Mouse (Mus musculus) heart, embryonic 14.5 days (tissue): Measurements from ENCODE around the gene Fryl. TPM values are rescaled to one million over a fixed set of nuclear protein-coding genes. Genes with fewer than 3 reads are reported as not detected.
A peak's percentile ranks its signal among the peaks of the same experiment; 100 is the strongest.

Experiments used
- ATAC-seq: fragments of 200-750 bp; cut with Nextera tagmentation; 2 replicates; pipeline ENCODE4 v1.8.0; 2017; ENCODE audit warnings: low read depth, moderate TSS enrichment; ENCODE audit not compliant: insufficient number of reproducible peaks, insufficient read depth, low FRiP score
- H3K27ac ChIP-seq, 2 experiments: fragments of 200-500 bp in 1 of 2; fragments of 300-500 bp in 1 of 2; sonication (generic) in 1 of 2; replicated peaks in 1 of 2; 2 replicates each; pipeline ENCODE4 v1.5.1; 2012 to 2014; ENCODE audit warnings: low read depth in 2 of 2, low read length in 2 of 2, control low read depth in 1 of 2, mild to moderate bottlenecking in 1 of 2, mixed read lengths in 1 of 2; ENCODE audit not compliant: control insufficient read depth in 1 of 2, insufficient read depth in 1 of 2
- H3K27me3 ChIP-seq: fragments of 300-500 bp; sonication (generic); 2 replicates; pipeline ENCODE4 v1.6.1; 2014; ENCODE audit warnings: mild to moderate bottlenecking, low read length, control low read depth; ENCODE audit not compliant: control insufficient read depth, insufficient read depth
- H3K36me3 ChIP-seq: fragments of 300-500 bp; sonication (generic); 2 replicates; pipeline ENCODE4 v1.6.1; 2014; ENCODE audit warnings: mild to moderate bottlenecking, control low read depth, low read length, mixed read lengths; ENCODE audit not compliant: control insufficient read depth, insufficient read depth
- H3K4me1 ChIP-seq, 2 experiments: fragments of 200-500 bp in 1 of 2; fragments of 300-500 bp in 1 of 2; sonication (generic) in 1 of 2; 2 replicates each; pipeline ENCODE4 v1.6.1; 2012 to 2014; ENCODE audit warnings: low read length in 2 of 2, control low read depth in 1 of 2, mixed read lengths in 1 of 2; ENCODE audit not compliant: control insufficient read depth in 2 of 2, insufficient read depth in 2 of 2
- H3K4me2 ChIP-seq: fragments of 300-500 bp; sonication (generic); 2 replicates; pipeline ENCODE4 v1.6.1; 2014; ENCODE audit warnings: mild to moderate bottlenecking, low read length
- H3K4me3 ChIP-seq, 2 experiments: fragments of 200-500 bp in 1 of 2; fragments of 300-500 bp in 1 of 2; sonication (generic) in 1 of 2; 2 replicates each; pipeline ENCODE4 v1.5.1; 2012 to 2014; ENCODE audit warnings: low read length in 2 of 2, mild to moderate bottlenecking in 2 of 2, control low read depth in 1 of 2, low read depth in 1 of 2, moderate library complexity in 1 of 2; ENCODE audit not compliant: control insufficient read depth in 1 of 2, insufficient read depth in 1 of 2
- H3K9ac ChIP-seq: fragments of 300-500 bp; sonication (generic); 2 replicates; pipeline ENCODE4 v1.6.1; 2014; ENCODE audit warnings: mild to moderate bottlenecking, low read length
- H3K9me3 ChIP-seq: fragments of 300-500 bp; sonication (generic); 2 replicates; pipeline ENCODE4 v1.6.1; 2016; ENCODE audit warnings: low read length, control low read depth; ENCODE audit not compliant: control insufficient read depth
- WGBS: fragments of 180-500 bp; shearing (Covaris S2); extraction: QIAGEN DNeasy Blood & Tissue Kit; methylation state at CpG from one replicate; pipeline ENCODE4 v1.1.7; 2014; 5-methylcytosine and 5-hydroxymethylcytosine counted together
- polyA plus RNA-seq: library from polyadenylated mRNA; unstranded; fragments of >200 nt; fragmentation: Nextera tagmentation; extraction: Ambion mirVana; gene quantifications from 2 replicates; pipeline ENCODE4 v1.2.1, GENCODE M21; 2014

Fryl gene
- polyA plus RNA-seq, 1 experiment from 2014 or later, result 35.0 TPM

DNA sequence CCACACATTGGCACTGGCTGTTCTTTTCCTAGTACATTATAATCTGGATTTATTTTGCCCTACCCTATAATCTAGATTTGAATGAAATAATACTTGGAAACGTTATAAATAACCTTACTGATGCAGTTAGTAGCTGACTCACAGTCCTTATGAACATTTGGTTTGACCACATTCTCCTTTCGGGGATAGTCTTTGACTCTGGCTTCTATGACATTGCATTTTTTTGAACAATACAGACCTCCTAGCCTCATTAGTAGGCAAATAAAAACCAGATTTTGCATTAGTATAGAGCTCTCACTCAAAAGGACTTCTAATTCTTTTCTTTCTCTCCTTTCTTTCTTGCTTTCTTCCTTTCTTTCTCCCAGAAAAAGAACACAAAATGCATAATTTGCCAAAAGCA is 33.5 kb upstream of the Fryl start:
- Histone ChIP-seq H3K4me2 (no peak overlapping the region), H3K9ac (no peak overlapping the region), H3K4me3 (no peak overlapping the region), H3K27ac (no peak overlapping the region), H3K27me3 (no peaks in the 10 kb centered on the region), H3K36me3 (peaks cover 5% of the 10 kb centered on the region), H3K9me3 (no peaks in the 10 kb centered on the region), H3K4me1 (peaks cover 0 to 9% of the 10 kb centered on the region in 2 experiments; a peak in 3 of 4 replicates)
- ATAC-seq, result no peak
- WGBS, result 58% methylated on average over 2 of the region's 2 CpGs

- Histone ChIP-seq H3K4me3 (no peak overlapping the region), H3K9me3 (no peaks in the 10 kb centered on the region), H3K27ac (no peak overlapping the region), H3K36me3 (no peaks in the 10 kb centered on the region), H3K4me1 (no peaks in the 10 kb centered on the region), H3K4me2 (no peak overlapping the region), H3K27me3 (no peaks in the 10 kb centered on the region), H3K9ac (no peak overlapping the region)
- WGBS, result 72% methylated on average over 5 of the region's 5 CpGs
- ATAC-seq, result no peak
Measured at GRCm38 (mm10) chr5:73286603-73287002, 30.2 kb upstream of the Fryl start.

DNA sequence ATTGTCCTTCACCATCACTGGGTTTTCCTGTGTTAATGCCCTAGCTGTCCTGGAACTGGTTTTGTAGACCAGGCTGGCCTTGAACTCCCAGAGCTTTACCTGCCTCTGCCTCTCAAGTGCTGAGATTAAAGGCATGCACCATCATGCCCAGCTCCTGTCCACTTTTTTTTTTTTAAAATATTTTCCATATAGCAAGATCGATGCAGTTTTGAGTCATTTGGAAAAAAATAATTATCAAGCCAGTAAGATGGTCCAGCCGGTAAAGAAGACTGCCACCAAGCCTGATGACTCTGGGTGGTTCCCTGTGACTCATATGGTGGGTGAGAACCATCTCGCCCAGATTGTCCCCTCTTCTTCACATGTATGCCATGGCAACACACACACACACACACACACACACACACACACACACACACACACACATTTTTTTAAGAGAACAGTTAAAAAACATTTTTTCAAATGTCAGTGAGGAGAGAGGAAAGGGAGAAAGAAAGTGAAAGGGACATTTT is 29.1 kb upstream of the Fryl start:
- Histone ChIP-seq H3K4me3 (no peak overlapping the region), H3K27me3 (no peaks in the 10 kb centered on the region), H3K4me2 (no peak overlapping the region), H3K27ac (no peak overlapping the region), H3K9ac (no peak overlapping the region), H3K36me3 (no peaks in the 10 kb centered on the region), H3K4me1 (peaks cover under 1 to 5% of the 10 kb centered on the region in 2 experiments; a peak in 2 of 4 replicates), H3K9me3 (no peaks in the 10 kb centered on the region)
- WGBS, result 82% methylated on average over 3 of the region's 3 CpGs
- ATAC-seq, result no peak

- H3K27ac ChIP-seq, result no peak overlapping the region
Measured at GRCm38 (mm10) chr5:73284046-73284445, 27.6 kb upstream of the Fryl start.

DNA sequence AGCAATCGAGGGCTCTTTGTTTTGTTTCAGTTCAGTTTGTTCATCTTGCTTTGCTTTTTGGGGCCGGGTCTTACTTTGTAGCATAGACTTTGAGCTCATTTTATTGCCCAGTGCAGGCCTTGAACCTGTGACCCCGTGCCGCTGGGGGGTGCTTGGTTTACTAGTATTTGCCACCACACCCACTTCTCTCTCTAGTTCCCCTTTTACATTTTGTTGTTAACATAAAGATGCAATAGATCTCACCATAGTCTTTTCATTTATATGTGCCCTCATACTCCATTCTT is 24.1 kb upstream of the Fryl start:
- no peak overlapping the region for H3K4me2 ChIP-seq
- WGBS, result 60% methylated on average over 4 of the region's 4 CpGs
- H3K36me3 ChIP-seq, result no peaks in the 10 kb centered on the region
- no peaks in the 10 kb centered on the region for H3K9me3 ChIP-seq
- ATAC-seq, result no peak
- H3K9ac ChIP-seq, result no peak overlapping the region
- H3K4me1 ChIP-seq, result peaks cover 9 to 23% of the 10 kb centered on the region in 2 experiments
- no peaks in the 10 kb centered on the region for H3K27me3 ChIP-seq
- H3K4me3 ChIP-seq, result no peak overlapping the region
- H3K27ac ChIP-seq, result peak overlapping the region; percentile 40 to 70; a peak in 3 of 4 replicates

More at GRCm38 (mm10) chr5:73284046-73284445, 27.6 kb upstream of the Fryl start:
- no peaks in the 10 kb centered on the region for H3K27me3 ChIP-seq
- no peak overlapping the region for H3K4me3 ChIP-seq
- no peaks in the 10 kb centered on the region for H3K9me3 ChIP-seq
- no peak overlapping the region for H3K4me2 ChIP-seq
- no peak overlapping the region for H3K9ac ChIP-seq
- ATAC-seq, result no peak
- H3K36me3 ChIP-seq, result no peaks in the 10 kb centered on the region
- peaks cover 9 to 16% of the 10 kb centered on the region in 2 experiments for H3K4me1 ChIP-seq

GRCm38 (mm10) chr5:73279732-73280566 is 23.5 kb upstream of the Fryl start:
- 31% methylated on average over 4 of the region's 4 CpGs for WGBS
- Histone ChIP-seq H3K9ac (no peak overlapping the region), H3K27me3 (no peaks in the 10 kb centered on the region), H3K4me2 (peak overlapping the region; percentile 28; the same call in 1 of the 2 replicates), H3K4me3 (no peak overlapping the region), H3K4me1 (peaks cover 9 to 23% of the 10 kb centered on the region in 2 experiments), H3K36me3 (no peaks in the 10 kb centered on the region), H3K27ac (peak overlapping the region; percentile 76), H3K9me3 (no peaks in the 10 kb centered on the region)
- ATAC-seq, result no peak

- peaks cover 9 to 23% of the 10 kb centered on the region in 2 experiments for H3K4me1 ChIP-seq
- H3K4me2 ChIP-seq, result peak overlapping the region; percentile 28; the same call in 1 of the 2 replicates
- peak overlapping the region; percentile 76 for H3K27ac ChIP-seq
- no peaks in the 10 kb centered on the region for H3K36me3 ChIP-seq
- ATAC-seq, result no peak
- 0 out of 2 replicates have a peak overlapping the region, but pooled peaks have one; percentile 31 for H3K9ac ChIP-seq
- no peaks in the 10 kb centered on the region for H3K9me3 ChIP-seq
- H3K4me3 ChIP-seq, result no peak overlapping the region
- no peaks in the 10 kb centered on the region for H3K27me3 ChIP-seq
- 42% methylated on average over 10 of the region's 10 CpGs for WGBS
Measured at GRCm38 (mm10) chr5:73279190-73279589, 22.8 kb upstream of the Fryl start.
